Mouse (Mus musculus): Measurements from ENCODE around the gene Tsfm. TPM values are rescaled to one million over a fixed set of nuclear protein-coding genes. Genes with fewer than 3 reads are reported as not detected.

Tsfm gene
- polyA plus RNA-seq, 1 experiment from 2014 or later: 96.4 TPM

- H3K4me3 ChIP-seq (replicated peaks): no peak overlapping the region
- no peaks in the 10 kb centered on the region for H3K27me3 ChIP-seq
- peak; percentile 2; the same call in 1 of the 2 replicates for ATAC-seq (replicated peaks; ENCODE audit: low FRiP score)
- WGBS: 60% methylated on average over 10 of the region's 10 CpGs
- no peaks in the 10 kb centered on the region for H3K36me3 ChIP-seq
- H3K4me2 ChIP-seq: peak overlapping the region; percentile 26
- H3K9me3 ChIP-seq (replicated peaks): no peaks in the 10 kb centered on the region
- no peak overlapping the region for H3K9ac ChIP-seq
- peak overlapping the region; percentile 94 for H3K27ac ChIP-seq
- peaks cover 50% of the 10 kb centered on the region for H3K4me1 ChIP-seq
Observed at GRCm38 (mm10) chr10:126961757-126962156, 68.9 kb downstream of the Tsfm start.

MicroRNAs encoded within 50 kb of the gene (microRNA counts, 519-probe panel; counts per million panel counts)
- microRNA mmu-miR-26a (2,404 counts per million, percentile 36 among the panel's probes with 10 or more counts), microRNA mmu-miR-546 (31.7 counts per million)

Small RNAs within 50 kb of the gene (microRNA-seq; reads per million reads assigned to microRNA genes)
- gene Mir26a-2 (44.9 reads per million, percentile 48 among the genes with 10 or more reads in this experiment), gene Mir546 (not detected)

Other genes starting within 250 kb of the Tsfm start
- gene Atp23, start 129.5 kb downstream of the Tsfm start, polyA plus RNA-seq (2015; fragmentation: Nextera tagmentation; extraction: Ambion mirVana): 18.3 and 19.5 TPM in 2 replicates
- 67.5 and 73.2 TPM in 2 replicates for gene Ctdsp2, start 52.1 kb downstream of the Tsfm start, polyA plus RNA-seq (2015; fragmentation: Nextera tagmentation; extraction: Ambion mirVana)
- 0.10 and 0.36 TPM in 2 replicates for gene Avil, start 30.1 kb downstream of the Tsfm start, polyA plus RNA-seq (2015; fragmentation: Nextera tagmentation; extraction: Ambion mirVana)
- gene Mettl1, start 10.6 kb upstream of the Tsfm start, polyA plus RNA-seq (2015; fragmentation: Nextera tagmentation; extraction: Ambion mirVana): 59.4 and 67.4 TPM in 2 replicates
- 0.93 and 1.00 TPM in 2 replicates for gene Eef1akmt3, start 10.7 kb upstream of the Tsfm start, polyA plus RNA-seq (2015; fragmentation: Nextera tagmentation; extraction: Ambion mirVana)
- 9.9 and 12.3 TPM in 2 replicates for gene Cyp27b1, start 17.4 kb upstream of the Tsfm start, polyA plus RNA-seq (2015; fragmentation: Nextera tagmentation; extraction: Ambion mirVana)
- gene March9, start 29.3 kb upstream of the Tsfm start, polyA plus RNA-seq (2015; fragmentation: Nextera tagmentation; extraction: Ambion mirVana): 1.1 and 1.4 TPM in 2 replicates
- gene Cdk4, start 32.7 kb upstream of the Tsfm start, polyA plus RNA-seq (2015; fragmentation: Nextera tagmentation; extraction: Ambion mirVana): 1,852 and 1,884 TPM in 2 replicates
- 185 and 189 TPM in 2 replicates for gene Tspan31, start 39.4 kb upstream of the Tsfm start, polyA plus RNA-seq (2015; fragmentation: Nextera tagmentation; extraction: Ambion mirVana)
- gene Agap2, start 44.4 kb upstream of the Tsfm start, polyA plus RNA-seq (2015; fragmentation: Nextera tagmentation; extraction: Ambion mirVana): 0.04 and 0.42 TPM in 2 replicates
- 88.1 and 94.0 TPM in 2 replicates for gene Os9, start 90.3 kb upstream of the Tsfm start, polyA plus RNA-seq (2015; fragmentation: Nextera tagmentation; extraction: Ambion mirVana)
- gene B4galnt1, start 134.4 kb upstream of the Tsfm start, polyA plus RNA-seq (2015; fragmentation: Nextera tagmentation; extraction: Ambion mirVana): 7.5 and 7.7 TPM in 2 replicates
- 3.1 and 3.3 TPM in 2 replicates for gene Slc26a10, start 149.8 kb upstream of the Tsfm start, polyA plus RNA-seq (2015; fragmentation: Nextera tagmentation; extraction: Ambion mirVana)
- 40.6 and 52.6 TPM in 2 replicates for gene Arhgef25, start 159.2 kb upstream of the Tsfm start, polyA plus RNA-seq (2015; fragmentation: Nextera tagmentation; extraction: Ambion mirVana)
- gene Dtx3, start 164.9 kb upstream of the Tsfm start, polyA plus RNA-seq (2015; fragmentation: Nextera tagmentation; extraction: Ambion mirVana): 100 and 129 TPM in 2 replicates
- 41.1 and 43.5 TPM in 2 replicates for gene Pip4k2c, start 180.7 kb upstream of the Tsfm start, polyA plus RNA-seq (2015; fragmentation: Nextera tagmentation; extraction: Ambion mirVana)
- gene Kif5a, start 232.5 kb upstream of the Tsfm start, polyA plus RNA-seq (2015; fragmentation: Nextera tagmentation; extraction: Ambion mirVana): 1.1 and 1.9 TPM in 2 replicates
- gene Dctn2, start 235.5 kb upstream of the Tsfm start, polyA plus RNA-seq (2015; fragmentation: Nextera tagmentation; extraction: Ambion mirVana): 169 and 189 TPM in 2 replicates